ENCODE assay signal across 8 mouse cellular contexts in the genomic region with DNA sequence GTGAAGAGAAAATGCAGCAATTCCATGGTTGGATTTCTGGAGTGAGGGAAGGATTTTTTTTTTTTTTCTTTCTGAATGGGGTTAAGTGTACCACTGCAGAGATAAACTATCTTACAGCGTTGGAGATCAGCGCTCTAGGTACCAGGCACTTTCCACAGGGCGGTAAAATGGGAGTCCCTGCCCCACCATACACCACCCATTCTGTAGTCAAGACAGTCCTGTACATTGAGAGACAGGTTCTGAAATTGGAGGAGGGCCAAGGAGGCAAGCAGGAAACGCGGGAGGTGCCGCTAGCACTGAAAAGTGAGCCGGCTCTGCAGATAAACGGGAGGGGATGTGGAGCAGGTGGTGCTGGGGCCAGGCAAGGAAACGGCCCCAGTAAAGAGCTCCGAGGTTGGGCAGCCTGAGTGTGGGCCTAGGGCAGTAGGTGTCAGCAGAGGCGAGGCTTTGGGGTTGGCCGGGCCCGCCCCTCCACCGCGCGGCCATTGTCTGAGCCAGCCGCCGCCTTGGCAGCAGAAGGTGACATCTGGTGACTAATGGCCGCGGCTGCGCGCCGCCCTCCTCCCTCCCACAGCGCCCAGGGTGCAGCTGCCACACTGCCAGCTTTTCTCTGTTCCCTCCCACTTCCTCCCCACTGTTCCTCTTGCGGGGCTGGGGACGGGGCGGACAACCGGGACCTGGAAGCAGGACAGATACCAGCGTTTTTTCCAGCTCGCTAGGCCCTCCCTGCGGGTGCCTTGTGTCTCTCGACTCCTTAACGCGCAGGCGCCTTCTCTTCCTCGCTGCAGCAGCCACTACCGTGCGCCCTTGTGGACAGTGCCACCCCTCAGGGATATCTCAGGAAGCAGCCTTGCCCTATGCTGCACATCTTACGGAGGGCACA.
A peak's percentile ranks its signal among the peaks of the same experiment; 100 is the strongest.
DNase-seq lines count a peak whose midpoint lies in the region; ATAC-seq and TF ChIP-seq lines count a peak whose summit lies in the region.

No protein-coding gene starts in this region.

- H3K9ac ChIP-seq in embryonic facial prominence, embryonic 15.5 days: 0 out of 2 replicates have a peak overlapping the region, but pooled peaks have one; percentile 7
- H3K9ac ChIP-seq in kidney, embryonic 14.5 days (ENCODE audit: low read depth, low read length): peak overlapping the region; percentile 63
- H3K9ac ChIP-seq in limb, embryonic 14.5 days (ENCODE audit: low read depth, low read length, severe bottlenecking): peak overlapping the region; percentile 62
- peak overlapping the region; percentile 67 for H3K9ac ChIP-seq in midbrain, embryonic 16.5 days (ENCODE audit: low read depth, low read length)

- H3K4me1 ChIP-seq in bone marrow, adult 2 months (ENCODE audit: control insufficient read depth, insufficient read depth, low read length): no peaks in the 10 kb centered on the region; the same call in 1 of the 2 replicates
- peaks cover 22% of the 10 kb centered on the region for H3K4me1 ChIP-seq in embryonic facial prominence, embryonic 15.5 days
- peaks cover 27% of the 10 kb centered on the region for H3K4me1 ChIP-seq in heart, embryonic 10.5 days
- peaks cover 11% of the 10 kb centered on the region for H3K4me1 ChIP-seq in kidney, embryonic 14.5 days (ENCODE audit: control insufficient read depth, insufficient read depth, low read length)
- H3K4me1 ChIP-seq in limb, embryonic 14.5 days (ENCODE audit: control insufficient read depth, insufficient read depth, low read length): peaks cover 24% of the 10 kb centered on the region
- H3K4me1 ChIP-seq in midbrain, embryonic 16.5 days (ENCODE audit: control insufficient read depth, insufficient read depth, low read length): peaks cover 20% of the 10 kb centered on the region
- peaks cover 7% of the 10 kb centered on the region; the same call in 1 of the 2 replicates for H3K4me1 ChIP-seq in spleen, adult 2 months (ENCODE audit: control insufficient read depth, insufficient read depth, insufficient read length)

- H3K36me3 ChIP-seq in embryonic facial prominence, embryonic 15.5 days: no peaks in the 10 kb centered on the region
- H3K36me3 ChIP-seq in heart, embryonic 10.5 days: no peaks in the 10 kb centered on the region
- H3K36me3 ChIP-seq in kidney, embryonic 14.5 days (ENCODE audit: control insufficient read depth, insufficient read depth, low read length): no peaks in the 10 kb centered on the region
- H3K36me3 ChIP-seq in limb, embryonic 14.5 days (ENCODE audit: control insufficient read depth, insufficient read depth, low read length): no peaks in the 10 kb centered on the region
- no peaks in the 10 kb centered on the region for H3K36me3 ChIP-seq in midbrain, embryonic 16.5 days (ENCODE audit: control insufficient read depth, insufficient read depth, low read length)
- H3K36me3 ChIP-seq in spleen, adult 2 months (ENCODE audit: control insufficient read depth, insufficient read depth, low read length): no peaks in the 10 kb centered on the region

- no peaks in the 10 kb centered on the region for H3K9me3 ChIP-seq in embryonic facial prominence, embryonic 15.5 days (replicated peaks)
- no peaks in the 10 kb centered on the region for H3K9me3 ChIP-seq in heart, embryonic 10.5 days
- no peaks in the 10 kb centered on the region for H3K9me3 ChIP-seq in kidney, embryonic 14.5 days (ENCODE audit: control insufficient read depth, low read length)
- no peaks in the 10 kb centered on the region for H3K9me3 ChIP-seq in limb, embryonic 14.5 days (ENCODE audit: control insufficient read depth, low read length)
- no peaks in the 10 kb centered on the region for H3K9me3 ChIP-seq in midbrain, embryonic 16.5 days (replicated peaks; ENCODE audit: control insufficient read depth, low read length, poor library complexity, severe bottlenecking)

- DNase-seq in 3T3-L1 (ENCODE audit: low read depth, low spot score): peak; percentile 75
- DNase-seq in heart, embryonic 10.5 days (ENCODE audit: low spot score): peak; percentile 95
- DNase-seq in limb, embryonic 14.5 days (ENCODE audit: low spot score): peak; percentile 85
- DNase-seq in spleen, adult 2 months (ENCODE audit: low read depth in 1 of 2, low spot score in 2 of 2): peak; percentile 39 to 58

- peak; percentile 23; the same call in 1 of the 2 replicates for TF ChIP-seq CTCF in bone marrow, adult 2 months (IDR thresholded peaks at IDR 0.05; ENCODE audit: control insufficient read depth, insufficient read depth, low read length)
- peak; percentile 20; the same call in 1 of the 2 replicates for TF ChIP-seq CTCF in spleen, adult 2 months (IDR thresholded peaks at IDR 0.05; ENCODE audit: extremely low read depth, insufficient read depth, insufficient read length, insufficient replicate concordance)

- peak overlapping the region; percentile 79 for H3K27ac ChIP-seq in bone marrow, adult 2 months (ENCODE audit: control insufficient read depth, insufficient read depth, low read depth, low read length, poor library complexity)
- H3K27ac ChIP-seq in embryonic facial prominence, embryonic 15.5 days (replicated peaks): peak overlapping the region; percentile 84
- peak overlapping the region; percentile 96 for H3K27ac ChIP-seq in heart, embryonic 10.5 days
- peak overlapping the region; percentile 85 for H3K27ac ChIP-seq in kidney, embryonic 14.5 days (ENCODE audit: low read depth, low read length)
- peak overlapping the region; percentile 88 for H3K27ac ChIP-seq in limb, embryonic 14.5 days (replicated peaks; ENCODE audit: low read depth, low read length)
- H3K27ac ChIP-seq in midbrain, embryonic 16.5 days (ENCODE audit: low read length): peak overlapping the region; percentile 96
- H3K27ac ChIP-seq in spleen, adult 2 months (ENCODE audit: insufficient read depth, low read length): peak overlapping the region; percentile 88

- H3K27me3 ChIP-seq in embryonic facial prominence, embryonic 15.5 days: no peaks in the 10 kb centered on the region
- H3K27me3 ChIP-seq in heart, embryonic 10.5 days (ENCODE audit: insufficient read depth, poor library complexity, severe bottlenecking): no peaks in the 10 kb centered on the region
- no peaks in the 10 kb centered on the region for H3K27me3 ChIP-seq in kidney, embryonic 14.5 days (ENCODE audit: control insufficient read depth, insufficient read depth, low read length)
- no peaks in the 10 kb centered on the region for H3K27me3 ChIP-seq in limb, embryonic 14.5 days (ENCODE audit: control insufficient read depth, insufficient read depth, low read length)
- H3K27me3 ChIP-seq in midbrain, embryonic 16.5 days (ENCODE audit: control insufficient read depth, insufficient read depth, low read depth, low read length): no peaks in the 10 kb centered on the region
- H3K27me3 ChIP-seq in spleen, adult 2 months (ENCODE audit: control insufficient read depth, insufficient read depth, low read length): no peaks in the 10 kb centered on the region

- H3K4me3 ChIP-seq in bone marrow, adult 2 months (replicated peaks; ENCODE audit: control insufficient read depth, low read depth, low read length): peak overlapping the region; percentile 52
- peak overlapping the region; percentile 43 for H3K4me3 ChIP-seq in embryonic facial prominence, embryonic 15.5 days (replicated peaks)
- H3K4me3 ChIP-seq in heart, embryonic 10.5 days: peak overlapping the region; percentile 61
- peak overlapping the region; percentile 39 for H3K4me3 ChIP-seq in kidney, embryonic 14.5 days (ENCODE audit: low read length)
- peak overlapping the region; percentile 39 for H3K4me3 ChIP-seq in limb, embryonic 14.5 days (replicated peaks; ENCODE audit: low read length)
- peak overlapping the region; percentile 26 for H3K4me3 ChIP-seq in midbrain, embryonic 16.5 days (ENCODE audit: low read depth, low read length)
- H3K4me3 ChIP-seq in spleen, adult 2 months (ENCODE audit: extremely low read depth, insufficient read depth, insufficient read length): peak overlapping the region; percentile 73

- H3K4me2 ChIP-seq in embryonic facial prominence, embryonic 15.5 days (replicated peaks): peak overlapping the region; percentile 59
- peak overlapping the region; percentile 58 for H3K4me2 ChIP-seq in kidney, embryonic 14.5 days (replicated peaks; ENCODE audit: low read depth, low read length)
- peak overlapping the region; percentile 71 for H3K4me2 ChIP-seq in limb, embryonic 14.5 days (replicated peaks; ENCODE audit: low read depth, low read length, severe bottlenecking)
- H3K4me2 ChIP-seq in midbrain, embryonic 16.5 days (ENCODE audit: low read length): peak overlapping the region; percentile 53

- ATAC-seq in embryonic facial prominence, embryonic 15.5 days (ENCODE audit: insufficient number of reproducible peaks, low FRiP score, low TSS enrichment, low read depth): peak; percentile 89
- ATAC-seq in kidney, embryonic 14.5 days (ENCODE audit: low FRiP score, low TSS enrichment): peak; percentile 97
- ATAC-seq in limb, embryonic 14.5 days (ENCODE audit: low FRiP score, low read depth): peak; percentile 92
- peak; percentile 94 for ATAC-seq in midbrain, embryonic 16.5 days

- 1% methylated on average over 39 of the region's 39 CpGs for WGBS in bone marrow, adult 2 months
- WGBS in embryonic facial prominence, embryonic 15.5 days: 1% methylated on average over 37 of the region's 39 CpGs
- 1% methylated on average over 39 of the region's 39 CpGs for WGBS in heart, embryonic 10.5 days
- WGBS in kidney, embryonic 14.5 days: under 1% methylated on average over 34 of the region's 39 CpGs
- WGBS in limb, embryonic 14.5 days: under 1% methylated on average over 30 of the region's 39 CpGs
- under 1% methylated on average over 36 of the region's 39 CpGs for WGBS in midbrain, embryonic 16.5 days
- 2% methylated on average over 38 of the region's 39 CpGs for WGBS in spleen, adult 2 months

- TF ChIP-seq POLR2A in bone marrow, adult 2 months (IDR thresholded peaks at IDR 0.05; ENCODE audit: borderline replicate concordance, control insufficient read depth, low read depth, low read length): peak; percentile 27; the same call in 1 of the 2 replicates
- 0 out of 2 replicates have a peak, but pooled peaks have one; percentile 55 for TF ChIP-seq POLR2A in limb, embryonic 14.5 days (IDR thresholded peaks at IDR 0.05; ENCODE audit: borderline replicate concordance, extremely low read depth, insufficient read depth, insufficient read length)
- TF ChIP-seq POLR2A in spleen, adult 2 months (IDR thresholded peaks at IDR 0.05; ENCODE audit: low read depth, low read length): peak; percentile 9; the same call in 1 of the 2 replicates

Comparison
In these comparisons a context has a peak if more than half of its experiments do, and no peak if none do; other contexts are left out.
1. Peak in every context shown above with its lines: DNase-seq, ATAC-seq, H3K4me3 ChIP-seq and H3K27ac ChIP-seq.
2. H3K9ac ChIP-seq: peak in every context shown above with its lines; median percentile 67 in midbrain, embryonic 16.5 days; 63 in kidney, embryonic 14.5 days; 62 in limb, embryonic 14.5 days; 7 in embryonic facial prominence, embryonic 15.5 days.